Mouse (Mus musculus): ENCODE results near the gene Tac4. TPM values are rescaled to one million over a fixed set of nuclear protein-coding genes. Genes with fewer than 3 reads are reported as not detected.
A peak's percentile ranks its signal among the peaks of the same experiment; 100 is the strongest.

Tac4 gene
- total RNA-seq, 2 experiments from 2014 or later: not detected

DNA sequence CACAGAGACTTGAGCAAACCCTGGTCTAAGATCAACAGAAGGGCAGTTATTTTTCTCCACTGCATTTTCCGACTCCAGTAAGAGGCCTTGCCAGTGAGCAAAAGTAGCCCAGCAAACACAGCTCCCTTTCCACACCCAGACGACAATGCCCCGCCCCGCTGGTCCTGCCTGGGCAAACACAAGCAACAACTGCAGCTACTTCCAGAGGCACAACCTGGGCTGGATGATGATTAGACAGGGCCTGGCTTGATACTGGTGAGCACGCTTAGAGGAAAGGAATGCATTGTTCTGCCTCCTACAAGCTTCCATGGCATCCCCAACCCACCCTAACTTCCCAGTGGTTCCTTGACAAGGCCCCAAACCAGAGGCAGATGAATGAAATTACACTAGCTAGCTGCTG is 12.3 kb downstream of the Tac4 start:
- no peak for DNase-seq (ENCODE audit: low spot score in 2 of 2)
- Histone ChIP-seq H3K27ac (peak overlapping the region; percentile 23; the same call in 1 of the 2 replicates), H3K4me3 (no peak overlapping the region)
- TF ChIP-seq CTCF (conservative IDR thresholded peaks at IDR 0.05): no peak

DNA sequence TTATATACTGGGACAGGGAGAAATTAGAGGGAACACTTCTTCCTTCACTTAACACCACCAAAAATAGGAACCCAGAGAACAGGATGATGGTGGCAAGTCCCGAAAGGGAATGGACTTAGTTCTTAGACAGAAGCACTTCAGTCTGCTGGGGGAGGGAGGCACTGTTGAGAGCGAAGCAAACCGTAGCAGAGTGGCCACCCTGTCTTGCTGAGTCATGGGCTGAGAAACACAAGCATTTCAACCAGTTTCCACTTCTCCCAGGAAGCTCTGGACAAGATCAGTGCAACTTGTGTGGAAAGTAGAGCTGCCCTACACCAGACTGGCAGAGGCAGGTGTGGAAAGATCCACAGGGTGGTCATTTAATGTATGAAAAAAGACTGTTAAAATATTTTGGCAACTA is 13.3 kb downstream of the Tac4 start:
- Histone ChIP-seq H3K27ac (no peak overlapping the region), H3K4me3 (no peak overlapping the region)
- no peak for DNase-seq (ENCODE audit: low spot score in 2 of 2)
- no peak for TF ChIP-seq CTCF (conservative IDR thresholded peaks at IDR 0.05)

DNA sequence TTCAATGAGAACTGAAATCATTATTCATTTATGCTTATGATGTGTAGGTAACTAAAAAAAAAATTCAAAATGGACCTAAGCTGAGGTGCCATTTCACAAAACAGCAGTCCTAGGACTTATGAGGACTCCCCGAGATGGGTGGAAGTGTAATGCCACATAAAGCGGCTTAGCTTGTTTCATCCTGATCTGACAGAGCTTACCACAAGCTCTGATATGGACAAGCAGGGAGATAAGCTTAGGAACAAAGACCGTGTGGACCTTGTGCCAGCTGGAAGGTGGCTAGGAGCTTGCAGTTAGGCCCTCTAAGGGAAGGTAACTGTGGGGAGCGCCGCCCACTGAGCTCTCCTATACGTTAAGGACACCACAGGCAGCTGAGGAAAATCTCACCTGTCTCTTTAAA is 14.7 kb downstream of the Tac4 start:
- no peak for TF ChIP-seq CTCF (conservative IDR thresholded peaks at IDR 0.05)
- no peak overlapping the region for H3K4me3 ChIP-seq
- DNase-seq (ENCODE audit: low spot score in 2 of 2): no peak
- H3K27ac ChIP-seq: no peak overlapping the region

DNA sequence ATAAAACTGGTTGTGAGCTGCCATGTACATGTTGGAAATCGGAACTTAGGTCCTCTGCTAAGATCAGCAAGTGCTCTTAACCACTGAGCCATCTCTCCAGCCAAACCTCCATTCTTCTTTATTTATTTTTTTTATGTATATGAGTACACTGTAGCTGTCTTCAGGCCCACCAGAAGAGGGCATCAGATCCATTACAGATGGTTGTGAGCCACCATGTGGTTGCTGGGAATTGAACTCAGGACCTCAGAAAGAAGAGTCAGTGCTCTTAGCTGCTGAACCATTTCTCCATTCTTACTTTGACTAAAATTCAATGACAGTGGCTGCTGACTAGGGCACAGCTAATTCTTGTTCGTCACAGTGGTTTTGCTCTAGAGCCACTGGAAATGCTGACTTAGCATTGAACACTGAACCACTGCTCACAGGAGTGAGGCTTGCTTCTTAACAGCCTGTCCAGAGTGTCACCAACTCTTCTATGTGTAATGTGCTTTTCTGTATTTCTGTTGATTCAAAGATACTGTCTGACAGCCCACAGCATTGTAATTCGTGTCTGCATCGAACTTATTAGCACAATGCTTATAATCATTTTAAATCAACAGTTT is 17.8 kb downstream of the Tac4 start:
- peak; percentile 53 for TF ChIP-seq CTCF (conservative IDR thresholded peaks at IDR 0.05)
- no peak for DNase-seq (ENCODE audit: low spot score in 2 of 2)
- Histone ChIP-seq H3K4me3 (no peak overlapping the region), H3K27ac (no peak overlapping the region)

DNA sequence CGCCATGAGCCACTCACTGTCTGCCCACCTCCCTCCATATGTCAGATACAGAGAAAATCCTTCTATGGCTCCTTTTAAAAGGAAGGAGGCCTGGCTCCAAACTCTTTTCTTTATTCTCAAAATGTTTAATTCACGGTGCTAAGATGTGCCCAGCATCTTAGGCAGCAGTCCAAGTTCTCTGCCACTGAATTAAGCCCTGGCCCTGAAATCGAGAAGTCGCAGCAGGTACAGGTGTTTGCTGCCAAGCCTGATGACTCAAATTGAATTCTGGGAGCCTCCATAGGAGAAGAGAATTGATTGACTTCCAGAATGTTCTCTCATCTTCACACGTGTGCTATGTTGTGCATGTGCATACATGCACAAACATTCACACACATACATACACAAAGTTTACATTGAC is 21.0 kb downstream of the Tac4 start:
- no peak for TF ChIP-seq CTCF (conservative IDR thresholded peaks at IDR 0.05)
- DNase-seq (ENCODE audit: low spot score in 2 of 2): no peak
- Histone ChIP-seq H3K4me3 (no peak overlapping the region), H3K27ac (no peak overlapping the region)

DNA sequence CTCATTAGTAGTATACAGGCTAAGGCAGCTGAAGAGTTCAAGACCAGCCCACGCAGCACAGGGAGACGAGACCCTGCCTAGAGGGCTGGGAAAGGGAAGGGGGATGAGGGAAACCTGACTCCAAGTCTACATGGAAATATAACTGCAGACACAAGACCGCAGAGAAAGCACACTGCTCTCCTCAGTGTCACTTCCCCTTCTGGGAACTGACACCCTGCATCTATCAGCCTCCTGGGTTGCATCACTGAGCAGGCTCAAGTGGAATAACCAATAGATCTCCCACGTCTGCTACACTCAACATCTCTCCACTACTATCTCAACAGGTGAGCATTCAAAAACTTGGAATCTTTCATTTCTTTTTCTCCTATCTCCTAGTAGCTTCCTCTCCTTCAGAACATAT is 30.7 kb downstream of the Tac4 start:
- no peak for DNase-seq (ENCODE audit: low spot score in 2 of 2)
- Histone ChIP-seq H3K27ac (no peak overlapping the region), H3K4me3 (no peak overlapping the region)
- TF ChIP-seq CTCF (conservative IDR thresholded peaks at IDR 0.05): no peak

DNA sequence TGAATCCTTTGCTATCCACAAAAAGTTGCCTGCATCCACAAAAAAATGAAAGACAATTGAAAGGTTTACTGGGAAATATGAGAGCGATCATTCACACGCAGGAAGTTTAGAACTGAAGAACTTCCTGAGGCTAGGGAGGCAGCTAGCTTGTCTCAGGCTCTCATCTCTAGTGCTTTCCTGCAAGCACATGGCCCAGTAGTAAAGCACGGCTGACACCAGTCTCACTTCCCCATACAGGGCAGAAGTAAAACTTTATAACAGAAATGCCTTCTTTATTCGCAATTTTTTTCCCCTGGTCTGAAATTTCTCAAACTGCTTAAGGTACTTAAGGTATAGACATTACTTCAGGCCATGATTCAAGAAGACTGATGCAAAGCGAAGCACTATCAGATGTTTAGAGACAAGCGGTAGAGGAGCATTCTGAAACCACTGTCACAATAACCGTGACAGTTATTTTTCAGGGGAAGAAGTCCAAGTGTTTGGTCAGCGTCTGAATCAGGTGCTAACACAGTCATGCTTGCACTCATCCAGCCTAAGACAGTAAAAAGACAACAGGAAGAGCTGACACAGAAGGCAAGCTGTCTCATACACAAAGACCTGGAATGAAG is 31.8 kb downstream of the Tac4 start:
- no peak for DNase-seq (ENCODE audit: low spot score in 2 of 2)
- no peak overlapping the region for H3K4me3 ChIP-seq
- H3K27ac ChIP-seq: no peak overlapping the region
- no peak for TF ChIP-seq CTCF (conservative IDR thresholded peaks at IDR 0.05)

DNA sequence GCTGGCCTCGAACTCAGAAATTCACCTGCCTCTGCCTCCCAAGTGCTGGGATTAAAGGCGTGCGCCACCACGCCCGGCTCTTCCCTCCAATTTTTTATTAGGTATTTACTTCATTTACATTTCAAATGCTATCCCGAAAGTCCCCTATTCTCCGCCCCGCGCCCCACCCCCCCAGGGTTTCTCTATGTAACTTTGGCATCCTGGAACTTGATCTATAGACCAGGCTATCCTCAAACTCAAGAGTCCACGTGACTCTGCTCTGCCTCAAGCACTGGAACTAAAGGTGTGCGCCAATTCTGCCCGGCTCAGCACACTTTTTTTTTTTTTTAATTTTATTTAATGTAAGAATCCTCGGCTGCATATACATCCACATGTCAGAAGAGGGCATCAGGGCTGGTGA is 34.4 kb downstream of the Tac4 start:
- H3K4me3 ChIP-seq: no peak overlapping the region
- DNase-seq (ENCODE audit: low spot score in 2 of 2): no peak
- H3K27ac ChIP-seq: no peak overlapping the region
- TF ChIP-seq CTCF (conservative IDR thresholded peaks at IDR 0.05): no peak

DNA sequence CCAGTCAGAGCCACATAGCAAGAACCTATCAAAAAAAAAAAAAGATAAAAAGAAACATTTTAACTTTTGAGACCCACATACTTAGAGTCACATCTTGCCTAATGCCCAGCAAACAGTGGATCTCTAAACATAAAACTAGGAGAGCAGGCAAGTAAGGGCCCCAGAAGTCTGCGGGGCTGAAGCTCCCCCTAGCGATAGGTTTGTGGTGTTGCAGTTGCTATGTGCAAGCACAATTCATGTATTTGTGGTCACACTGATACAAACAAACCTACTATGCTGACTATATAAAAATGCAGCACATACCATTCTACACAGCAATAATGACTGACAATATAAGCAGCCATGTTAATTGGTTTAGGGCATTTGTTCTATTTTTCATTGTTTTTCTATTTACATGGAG is 36.8 kb downstream of the Tac4 start:
- no peak overlapping the region for H3K4me3 ChIP-seq
- no peak overlapping the region for H3K27ac ChIP-seq
- DNase-seq (ENCODE audit: low spot score in 2 of 2): no peak
- TF ChIP-seq CTCF (conservative IDR thresholded peaks at IDR 0.05): peak; percentile 87

DNA sequence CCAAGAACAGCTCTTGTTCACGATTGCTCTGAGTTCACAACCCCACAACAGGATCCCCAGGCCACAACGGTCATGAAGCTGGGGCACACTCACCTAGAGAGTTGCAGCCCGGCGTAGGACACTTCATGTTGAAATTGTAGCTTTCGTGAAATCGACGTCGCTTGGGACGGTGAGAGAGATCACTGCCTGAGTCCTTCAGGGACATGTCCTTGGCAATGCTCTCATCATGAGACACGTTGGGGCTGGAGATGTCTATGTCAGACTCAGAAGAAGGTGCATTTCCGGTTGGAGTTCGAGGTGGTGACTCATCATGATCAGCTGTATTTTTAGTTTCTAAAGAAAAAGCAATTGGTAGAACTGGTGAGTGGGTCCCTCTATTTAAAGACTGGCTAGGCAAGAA is 38.6 kb downstream of the Tac4 start:
- TF ChIP-seq CTCF (conservative IDR thresholded peaks at IDR 0.05): no peak
- DNase-seq (ENCODE audit: low spot score in 2 of 2): no peak
- H3K27ac ChIP-seq: no peak overlapping the region
- no peak overlapping the region for H3K4me3 ChIP-seq

DNA sequence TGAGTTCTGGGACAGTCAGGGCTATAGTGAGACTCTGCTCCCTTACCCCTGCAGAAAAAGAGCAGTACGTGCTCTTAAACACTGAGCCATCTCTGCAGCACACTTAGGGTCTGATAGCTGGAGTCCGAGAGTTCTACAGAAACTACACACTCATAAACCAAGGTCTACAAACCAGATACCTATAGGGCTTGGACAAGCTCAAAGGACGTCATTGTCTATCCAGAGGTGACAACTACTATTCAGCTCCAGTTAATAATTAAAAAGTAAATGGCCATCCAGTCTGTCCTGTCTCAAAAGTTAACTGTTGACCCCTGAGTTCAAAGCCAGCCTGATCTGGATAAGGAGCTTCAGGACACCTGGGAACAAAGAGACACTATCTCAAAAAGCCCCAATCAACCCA is 40.4 kb downstream of the Tac4 start:
- H3K27ac ChIP-seq: no peak overlapping the region
- no peak overlapping the region for H3K4me3 ChIP-seq
- no peak for TF ChIP-seq CTCF (conservative IDR thresholded peaks at IDR 0.05)
- no peak for DNase-seq (ENCODE audit: low spot score in 2 of 2)

DNA sequence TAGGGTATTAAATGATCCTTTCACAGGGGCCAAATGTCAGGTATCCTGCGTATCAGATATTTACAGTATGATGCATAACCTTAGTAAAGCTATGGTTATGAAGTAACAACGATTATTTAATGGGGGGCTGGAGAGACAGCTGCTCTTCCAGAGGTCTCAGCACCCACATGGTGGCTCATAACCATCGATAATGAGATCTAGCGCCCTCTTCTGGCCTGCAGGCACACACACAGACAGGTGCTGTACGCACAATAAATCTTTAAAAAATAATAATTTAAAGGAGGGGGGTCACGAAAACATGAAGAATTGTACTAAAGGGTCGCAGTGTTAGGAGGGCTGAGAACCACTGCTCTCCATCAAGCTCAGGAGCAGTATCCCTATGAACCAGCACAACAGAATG is 44.3 kb downstream of the Tac4 start:
- Histone ChIP-seq H3K4me3 (no peak overlapping the region), H3K27ac (no peak overlapping the region)
- TF ChIP-seq CTCF (conservative IDR thresholded peaks at IDR 0.05): peak; percentile 62
- DNase-seq (ENCODE audit: low spot score in 2 of 2): no peak

DNA sequence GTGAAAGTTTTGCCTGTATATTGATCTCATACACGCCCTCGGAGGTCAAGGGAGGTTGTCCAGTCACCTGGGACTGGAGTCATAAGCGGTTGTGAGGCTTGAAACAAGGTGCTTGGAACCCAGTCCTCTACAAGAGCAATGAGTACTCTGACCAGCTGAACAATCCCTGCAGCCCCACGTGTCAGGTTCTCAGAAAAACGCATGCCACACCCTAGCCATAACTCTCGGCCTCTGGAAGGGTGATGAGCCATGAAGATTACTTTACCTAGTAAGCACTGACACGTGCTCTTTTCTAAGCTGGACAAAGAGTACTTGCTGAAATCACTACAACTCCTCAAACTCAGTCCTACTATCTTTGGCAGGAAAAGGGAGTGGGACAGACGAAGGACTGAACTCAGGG is 46.2 kb downstream of the Tac4 start:
- DNase-seq (ENCODE audit: low spot score in 2 of 2): no peak
- no peak for TF ChIP-seq CTCF (conservative IDR thresholded peaks at IDR 0.05)
- Histone ChIP-seq H3K27ac (no peak overlapping the region), H3K4me3 (no peak overlapping the region)

DNA sequence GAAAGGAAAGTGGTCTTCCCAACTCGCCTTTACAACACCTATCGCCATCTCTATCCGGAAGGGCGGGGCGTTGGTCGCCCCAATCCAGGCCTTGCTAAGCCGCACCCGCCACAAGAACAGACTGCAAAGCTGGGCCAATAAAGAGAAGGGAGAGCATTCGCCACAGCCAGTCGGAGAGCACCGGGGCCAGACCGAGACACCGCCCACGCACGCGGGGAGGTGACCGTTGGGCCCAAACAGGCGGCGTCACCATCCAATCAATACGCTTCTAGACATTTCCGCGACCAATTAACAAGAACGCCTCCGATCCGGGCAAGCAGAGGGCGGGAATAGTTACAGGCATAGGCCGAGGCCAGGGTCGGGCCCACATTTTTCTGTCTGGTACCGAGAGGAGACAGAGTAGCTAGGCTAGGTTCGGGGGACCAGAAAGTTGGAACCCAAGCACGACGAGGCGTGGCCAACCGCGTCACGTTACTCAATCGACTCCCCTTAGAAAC is 48.2 kb downstream of the Tac4 start:
- TF ChIP-seq CTCF (conservative IDR thresholded peaks at IDR 0.05): no peak; the same call in none of the 2 replicates
- DNase-seq (ENCODE audit: low spot score in 2 of 2): peak; percentile 96 to 98

More for the DNA sequence above, 48.2 kb downstream of the Tac4 start:
- Histone ChIP-seq H3K27ac (peak overlapping the region; percentile 99), H3K4me3 (peak overlapping the region; percentile 100)
